Mouse (Mus musculus) testis, adult 2 months (tissue): ENCODE data around the gene 5031439G07Rik.

Experiments
- CTCF ChIP-seq: fragments of 200-500 bp; IDR thresholded peaks from 2 replicates; pipeline ENCODE4 v1.5.1; 2012; ENCODE audit warnings: low read depth, mild to moderate bottlenecking, inconsistent platforms, low read length, moderate library complexity; ENCODE audit not compliant: control insufficient read depth, insufficient read depth, insufficient replicate concordance
- POLR2A ChIP-seq: fragments of 200-500 bp; IDR thresholded peaks from 2 replicates; pipeline ENCODE4 v1.6.1; 2012; ENCODE audit warnings: low read depth, mild to moderate bottlenecking, inconsistent platforms, low read length, moderate library complexity; ENCODE audit not compliant: control insufficient read depth

DNA sequence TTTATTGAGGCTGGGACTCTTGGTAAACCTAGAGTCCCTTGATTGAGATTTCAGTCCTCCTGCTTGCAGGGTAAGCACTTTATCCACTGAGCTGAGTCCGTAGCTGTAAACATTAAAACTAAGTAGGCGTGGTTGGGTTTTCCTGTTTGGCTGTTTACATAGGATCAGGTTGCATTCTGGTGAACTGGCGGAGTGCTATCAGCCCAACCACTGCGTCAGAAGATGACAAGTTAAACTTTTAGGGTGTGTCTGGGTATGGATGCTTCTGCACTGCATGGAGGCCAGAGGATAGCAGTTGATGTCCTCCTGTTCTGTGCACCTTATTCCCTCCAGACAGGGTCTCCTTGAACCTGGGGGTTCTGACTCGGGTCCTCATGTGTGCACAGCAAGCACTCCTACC, 56.0 kb downstream of the 5031439G07Rik start:
- no peak for TF ChIP-seq CTCF
- TF ChIP-seq POLR2A = no peak
